Mouse (Mus musculus): ENCODE results near the gene B3gat2. TPM values are rescaled to one million over a fixed set of nuclear protein-coding genes. Genes with fewer than 3 reads are reported as not detected.

The B3gat2 gene
- polyA plus RNA-seq, 1 experiment from 2014 or later = 0.26 TPM

- no peak for TF ChIP-seq CTCF (IDR thresholded peaks at IDR 0.05; ENCODE audit: low read depth)
- Histone ChIP-seq H3K27ac (ENCODE audit: low read depth, low read length) (no peak overlapping the region), H3K9me3 (ENCODE audit: control insufficient read depth) (no peaks in the 10 kb centered on the region), H3K27me3 (replicated peaks; ENCODE audit: control insufficient read depth, insufficient read depth, low read length) (no peaks in the 10 kb centered on the region), H3K9ac (ENCODE audit: low read depth, low read length) (no peak overlapping the region), H3K4me2 (replicated peaks; ENCODE audit: low read depth) (no peak overlapping the region), H3K36me3 (ENCODE audit: control insufficient read depth, insufficient read depth) (peaks cover 27% of the 10 kb centered on the region), H3K4me3 (ENCODE audit: low read depth, low read length) (no peak overlapping the region), H3K4me1 (replicated peaks; ENCODE audit: control insufficient read depth, insufficient read depth, low read length) (no peaks in the 10 kb centered on the region)
- WGBS = 72% methylated on average over 7 of the region's 7 CpGs
- no peak for ATAC-seq
These were observed 82.2 kb downstream of the B3gat2 start for GRCm38 (mm10) chr1:23843790-23844189.

DNA sequence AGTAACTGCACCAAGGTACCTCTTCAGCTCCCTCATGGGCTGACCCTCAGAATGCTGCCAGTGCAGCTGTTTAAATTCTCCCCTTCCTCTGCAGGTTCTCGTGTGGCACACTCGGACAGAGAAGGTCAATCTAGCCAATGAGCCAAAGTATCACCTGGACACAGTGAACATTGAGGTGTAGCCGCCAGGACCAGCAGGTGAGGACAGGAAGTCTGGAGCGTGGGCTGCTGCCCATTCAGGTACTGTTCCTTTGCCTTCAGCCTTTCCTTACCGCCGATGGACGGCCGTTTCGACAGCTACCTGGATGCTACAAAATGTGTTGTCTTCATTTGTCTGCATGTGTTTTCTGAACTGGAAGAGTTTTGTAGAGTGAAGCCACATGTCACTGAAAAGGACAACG is 83.5 kb downstream of the B3gat2 start:
- Histone ChIP-seq H3K4me2 (replicated peaks; ENCODE audit: low read depth) (no peak overlapping the region), H3K27ac (ENCODE audit: low read depth, low read length) (no peak overlapping the region), H3K36me3 (ENCODE audit: control insufficient read depth, insufficient read depth) (peaks cover 30% of the 10 kb centered on the region), H3K27me3 (replicated peaks; ENCODE audit: control insufficient read depth, insufficient read depth, low read length) (no peaks in the 10 kb centered on the region), H3K4me3 (ENCODE audit: low read depth, low read length) (no peak overlapping the region), H3K9me3 (ENCODE audit: control insufficient read depth) (no peaks in the 10 kb centered on the region), H3K9ac (ENCODE audit: low read depth, low read length) (no peak overlapping the region), H3K4me1 (replicated peaks; ENCODE audit: control insufficient read depth, insufficient read depth, low read length) (no peaks in the 10 kb centered on the region)
- no peak for TF ChIP-seq CTCF (IDR thresholded peaks at IDR 0.05; ENCODE audit: low read depth)
- ATAC-seq = no peak
- WGBS = 94% methylated on average over 10 of the region's 10 CpGs

DNA sequence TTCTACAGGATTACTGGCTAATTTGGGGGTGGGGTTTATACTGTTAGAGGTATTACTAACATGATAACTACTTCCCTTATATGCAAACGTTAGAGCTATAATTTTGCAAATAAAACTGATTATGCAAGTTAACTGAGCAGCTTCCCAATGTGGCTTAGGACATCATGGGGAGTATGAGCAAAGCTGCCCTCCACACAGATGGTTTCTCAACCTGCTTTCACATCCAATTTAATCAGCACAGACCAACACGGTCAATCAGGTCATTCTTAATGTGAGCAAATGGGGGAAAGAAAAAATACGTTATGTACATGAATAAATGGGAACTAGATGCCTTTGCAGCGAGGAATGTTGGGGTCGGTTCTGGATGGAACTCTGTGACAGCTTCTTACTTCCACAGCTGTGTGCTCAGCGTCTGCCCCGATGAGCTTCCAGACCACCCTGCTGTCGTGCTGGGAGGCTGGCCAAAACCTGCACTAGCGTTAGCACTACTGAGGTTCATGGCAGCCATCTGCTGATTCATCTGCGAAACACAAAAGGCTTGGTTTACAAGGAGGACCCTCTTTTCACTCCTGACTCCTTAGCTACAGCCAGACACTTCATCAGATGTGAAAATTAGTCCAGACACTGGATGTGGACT is 84.6 kb downstream of the B3gat2 start:
- H3K9me3 ChIP-seq (ENCODE audit: control insufficient read depth) = no peaks in the 10 kb centered on the region
- WGBS = 59% methylated on average over 10 of the region's 10 CpGs
- H3K27ac ChIP-seq (ENCODE audit: low read depth, low read length) = no peak overlapping the region
- TF ChIP-seq CTCF (IDR thresholded peaks at IDR 0.05; ENCODE audit: low read depth) = no peak
- no peak overlapping the region for H3K4me3 ChIP-seq (ENCODE audit: low read depth, low read length)
- no peaks in the 10 kb centered on the region for H3K27me3 ChIP-seq (replicated peaks; ENCODE audit: control insufficient read depth, insufficient read depth, low read length)
- no peak overlapping the region for H3K9ac ChIP-seq (ENCODE audit: low read depth, low read length)
- H3K4me2 ChIP-seq (replicated peaks; ENCODE audit: low read depth) = no peak overlapping the region
- ATAC-seq = no peak
- peaks cover 30% of the 10 kb centered on the region for H3K36me3 ChIP-seq (ENCODE audit: control insufficient read depth, insufficient read depth)
- no peaks in the 10 kb centered on the region for H3K4me1 ChIP-seq (replicated peaks; ENCODE audit: control insufficient read depth, insufficient read depth, low read length)

DNA sequence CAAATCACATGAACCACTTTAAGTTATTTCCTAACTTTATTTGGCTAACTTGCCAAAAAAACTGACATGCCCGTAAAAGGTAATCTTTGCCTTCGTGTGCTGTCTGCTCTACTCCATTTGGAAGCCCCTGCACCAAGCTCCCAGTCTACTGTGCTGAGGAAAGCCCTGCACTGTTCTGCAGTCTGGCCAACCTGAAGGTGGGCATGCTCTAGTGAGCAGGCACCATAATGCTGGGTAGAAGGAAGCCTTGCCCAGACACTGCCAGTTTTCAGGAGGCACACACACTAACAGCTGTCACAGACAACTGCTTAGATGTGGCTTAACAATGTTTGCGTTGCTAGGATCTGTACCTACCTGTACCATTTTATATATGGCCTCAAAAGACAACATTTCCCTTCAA is 94.1 kb downstream of the B3gat2 start:
- Histone ChIP-seq H3K9ac (ENCODE audit: low read depth, low read length) (no peak overlapping the region), H3K4me1 (replicated peaks; ENCODE audit: control insufficient read depth, insufficient read depth, low read length) (no peaks in the 10 kb centered on the region), H3K4me2 (replicated peaks; ENCODE audit: low read depth) (no peak overlapping the region), H3K27me3 (replicated peaks; ENCODE audit: control insufficient read depth, insufficient read depth, low read length) (no peaks in the 10 kb centered on the region), H3K9me3 (ENCODE audit: control insufficient read depth) (no peaks in the 10 kb centered on the region), H3K4me3 (ENCODE audit: low read depth, low read length) (no peak overlapping the region), H3K36me3 (ENCODE audit: control insufficient read depth, insufficient read depth) (peaks cover 28% of the 10 kb centered on the region), H3K27ac (ENCODE audit: low read depth, low read length) (no peak overlapping the region)
- no peak for TF ChIP-seq CTCF (IDR thresholded peaks at IDR 0.05; ENCODE audit: low read depth)
- WGBS = 74% methylated on average over 3 of the region's 3 CpGs
- ATAC-seq = no peak

DNA sequence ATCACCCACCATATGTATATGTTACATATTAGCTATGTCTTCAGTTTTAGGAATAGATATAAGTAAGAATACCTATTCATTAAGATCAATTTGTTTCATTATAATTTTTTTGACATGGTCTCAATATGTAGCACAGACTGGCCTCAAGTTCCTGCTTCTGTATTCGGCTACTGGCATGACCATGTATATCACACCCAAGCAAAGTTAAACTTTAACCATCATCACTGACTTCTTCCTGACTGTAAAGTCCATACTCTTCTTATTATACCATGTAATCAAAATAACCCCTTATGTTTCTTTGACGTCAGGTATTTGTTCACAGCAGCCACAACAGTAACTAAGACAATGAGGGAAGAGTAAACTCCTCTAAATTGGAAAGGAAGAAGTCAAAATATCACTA is 99.4 kb downstream of the B3gat2 start:
- Histone ChIP-seq H3K9ac (ENCODE audit: low read depth, low read length) (no peak overlapping the region), H3K4me3 (ENCODE audit: low read depth, low read length) (no peak overlapping the region), H3K9me3 (ENCODE audit: control insufficient read depth) (no peaks in the 10 kb centered on the region), H3K36me3 (ENCODE audit: control insufficient read depth, insufficient read depth) (peaks cover 22% of the 10 kb centered on the region), H3K4me1 (replicated peaks; ENCODE audit: control insufficient read depth, insufficient read depth, low read length) (no peaks in the 10 kb centered on the region), H3K4me2 (replicated peaks; ENCODE audit: low read depth) (no peak overlapping the region), H3K27me3 (replicated peaks; ENCODE audit: control insufficient read depth, insufficient read depth, low read length) (no peaks in the 10 kb centered on the region), H3K27ac (ENCODE audit: low read depth, low read length) (no peak overlapping the region)
- WGBS = 35% methylated on average over 2 of the region's 2 CpGs
- no peak for ATAC-seq
- no peak for TF ChIP-seq CTCF (IDR thresholded peaks at IDR 0.05; ENCODE audit: low read depth)

DNA sequence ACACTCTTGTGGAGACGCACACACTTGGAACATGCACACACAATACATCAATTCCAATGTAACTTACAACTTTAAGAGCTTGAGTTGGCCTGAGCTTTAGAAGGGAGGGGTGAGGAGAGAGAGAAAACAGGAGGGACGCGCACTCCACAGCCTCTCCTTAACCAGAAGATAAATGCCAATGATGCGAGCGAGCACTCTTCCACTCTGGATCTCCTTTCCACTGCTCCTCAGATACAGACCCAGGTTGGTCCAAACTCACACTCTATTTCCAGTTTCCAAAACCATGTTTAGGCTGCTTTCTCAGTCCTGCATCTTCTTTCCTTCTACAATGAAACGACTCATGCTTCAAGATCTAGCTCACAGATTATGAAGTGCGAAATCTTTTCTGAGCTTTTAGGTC is 104.0 kb downstream of the B3gat2 start:
- Histone ChIP-seq H3K4me2 (replicated peaks; ENCODE audit: low read depth) (no peak overlapping the region), H3K9me3 (ENCODE audit: control insufficient read depth) (no peaks in the 10 kb centered on the region), H3K9ac (ENCODE audit: low read depth, low read length) (no peak overlapping the region), H3K4me1 (replicated peaks; ENCODE audit: control insufficient read depth, insufficient read depth, low read length) (no peaks in the 10 kb centered on the region), H3K27ac (ENCODE audit: low read depth, low read length) (no peak overlapping the region), H3K36me3 (ENCODE audit: control insufficient read depth, insufficient read depth) (peaks cover 6% of the 10 kb centered on the region), H3K4me3 (ENCODE audit: low read depth, low read length) (no peak overlapping the region), H3K27me3 (replicated peaks; ENCODE audit: control insufficient read depth, insufficient read depth, low read length) (no peaks in the 10 kb centered on the region)
- no peak for ATAC-seq
- TF ChIP-seq CTCF (IDR thresholded peaks at IDR 0.05; ENCODE audit: low read depth) = no peak
- WGBS = 93% methylated on average over 7 of the region's 7 CpGs
